Mouse (Mus musculus): Measurements from ENCODE around the gene Bcat2.
A peak's percentile ranks its signal among the peaks of the same experiment; 100 is the strongest.

Bcat2 gene

DNA sequence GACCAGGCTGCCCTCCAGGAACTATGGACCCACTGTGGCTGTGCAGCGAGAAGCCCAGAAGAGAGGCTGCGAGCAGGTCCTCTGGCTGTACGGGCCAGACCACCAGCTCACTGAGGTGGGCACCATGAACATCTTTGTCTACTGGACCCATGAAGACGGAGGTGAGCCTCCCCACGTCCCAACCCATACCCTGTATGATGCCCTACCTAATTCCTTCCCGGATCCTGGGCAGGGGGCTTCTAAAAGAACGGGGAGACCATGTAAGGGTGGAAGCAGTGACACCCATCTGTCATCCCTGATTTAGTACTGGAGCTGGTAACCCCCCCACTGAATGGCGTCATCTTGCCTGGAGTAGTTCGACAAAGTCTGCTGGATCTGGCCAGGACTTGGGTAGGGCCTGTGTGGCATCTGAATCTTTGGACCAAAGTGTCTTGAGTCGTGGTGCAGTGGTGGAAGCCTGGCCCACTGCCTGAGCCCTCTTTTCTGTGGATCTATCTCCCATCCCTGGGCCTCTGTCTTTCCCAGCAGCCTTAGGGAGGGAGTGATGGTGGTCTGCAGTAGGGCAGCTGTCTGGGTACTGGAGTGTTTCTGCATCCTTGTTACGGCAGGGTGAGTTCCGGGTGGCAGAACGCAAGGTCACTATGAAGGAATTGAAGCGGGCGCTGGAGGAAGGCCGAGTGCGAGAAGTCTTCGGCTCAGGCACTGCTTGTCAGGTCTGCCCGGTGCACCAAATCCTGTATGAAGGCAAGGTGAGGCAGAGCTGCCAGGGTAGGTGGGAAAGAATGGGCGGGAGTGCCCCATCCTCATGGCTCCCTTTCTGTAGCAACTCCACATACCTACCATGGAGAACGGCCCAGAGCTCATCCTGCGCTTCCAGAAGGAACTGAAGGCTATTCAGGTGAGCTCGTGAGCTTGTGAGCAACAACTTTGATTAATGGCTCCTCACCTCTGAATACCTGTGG is 18.0 kb downstream of the Bcat2 start:
- no peak for DNase-seq (ENCODE audit: low spot score)

DNA sequence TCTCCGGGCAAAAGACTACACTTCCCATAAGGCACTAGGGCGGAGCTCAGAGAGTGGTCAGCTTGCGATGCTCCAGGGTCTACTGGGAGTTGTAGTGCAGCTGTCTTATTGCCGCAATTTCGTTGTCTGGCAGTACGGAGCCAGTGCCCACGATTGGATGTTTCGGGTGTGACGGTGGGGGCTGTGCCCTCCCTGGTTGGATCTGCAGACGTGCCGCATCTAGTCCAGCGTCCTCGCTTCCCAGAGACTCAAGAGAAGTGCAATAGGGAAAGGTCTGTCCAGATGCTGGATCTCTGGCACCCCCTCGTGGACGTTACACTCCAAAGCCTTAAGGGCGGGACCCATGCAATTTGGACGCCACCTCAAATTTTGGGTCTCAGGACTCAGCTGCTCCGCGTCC is 19.2 kb downstream of the Bcat2 start:
- DNase-seq (ENCODE audit: low spot score), result peak; percentile 93

DNA sequence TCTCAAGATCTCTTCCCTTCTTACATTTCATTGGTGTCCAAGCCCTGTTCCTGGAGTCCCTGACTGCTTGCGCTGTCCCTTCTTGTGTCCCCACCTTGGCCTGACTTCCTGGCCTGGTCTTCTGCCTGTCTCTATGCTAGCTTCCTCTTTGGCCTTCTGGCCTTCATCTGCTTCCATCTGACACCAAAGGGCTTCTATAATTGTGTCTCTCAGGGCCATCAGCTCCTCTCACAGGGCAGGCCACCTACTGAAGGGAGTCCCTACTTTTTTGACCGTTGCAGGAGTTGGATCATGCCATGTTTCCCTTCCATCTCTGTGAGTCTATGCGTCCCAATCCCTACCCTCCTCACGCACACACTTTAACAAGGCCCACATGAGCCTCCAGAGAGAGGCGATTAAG is 19.9 kb downstream of the Bcat2 start:
- DNase-seq (ENCODE audit: low spot score), result no peak

DNA sequence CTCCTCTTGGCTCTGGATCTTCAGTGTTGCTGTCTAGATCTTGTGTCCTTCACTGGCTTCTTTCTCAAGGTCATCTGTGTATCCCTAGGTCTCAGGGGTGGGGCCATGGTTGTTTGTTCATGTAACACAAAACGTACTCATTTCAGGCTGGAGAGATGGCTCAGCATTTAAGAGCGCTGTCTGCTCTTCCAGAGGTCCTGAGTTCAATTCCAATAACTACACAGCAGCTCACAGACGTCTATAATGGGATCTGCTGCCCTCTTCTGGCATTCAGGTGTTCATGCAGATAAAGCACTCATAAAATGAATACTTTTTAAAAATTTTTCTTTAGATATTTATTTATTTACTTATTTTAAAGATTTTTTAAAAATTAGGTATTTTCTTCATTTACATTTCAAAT is 20.9 kb downstream of the Bcat2 start:
- no peak for DNase-seq (ENCODE audit: low spot score)

DNA sequence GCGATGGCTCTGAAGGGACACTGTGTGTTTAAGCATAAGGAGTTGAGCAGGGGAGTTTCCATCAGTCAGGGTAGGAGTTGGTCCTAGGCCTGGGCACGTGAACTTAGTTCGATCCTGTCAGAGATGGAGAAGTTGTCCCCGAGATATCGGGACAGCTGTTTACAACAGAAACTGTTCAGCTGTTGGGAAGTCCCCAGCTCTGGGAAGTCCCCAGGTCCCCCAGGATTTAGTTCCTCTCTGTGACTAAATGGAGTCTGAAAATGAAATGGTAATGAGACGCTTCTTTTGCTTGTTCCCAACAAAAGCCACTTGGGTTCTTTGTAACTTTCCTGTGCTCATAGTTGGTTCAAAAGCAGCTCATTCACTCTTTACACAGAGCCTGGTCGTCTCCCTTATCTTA is 21.9 kb downstream of the Bcat2 start:
- no peak for DNase-seq (ENCODE audit: low spot score)

DNA sequence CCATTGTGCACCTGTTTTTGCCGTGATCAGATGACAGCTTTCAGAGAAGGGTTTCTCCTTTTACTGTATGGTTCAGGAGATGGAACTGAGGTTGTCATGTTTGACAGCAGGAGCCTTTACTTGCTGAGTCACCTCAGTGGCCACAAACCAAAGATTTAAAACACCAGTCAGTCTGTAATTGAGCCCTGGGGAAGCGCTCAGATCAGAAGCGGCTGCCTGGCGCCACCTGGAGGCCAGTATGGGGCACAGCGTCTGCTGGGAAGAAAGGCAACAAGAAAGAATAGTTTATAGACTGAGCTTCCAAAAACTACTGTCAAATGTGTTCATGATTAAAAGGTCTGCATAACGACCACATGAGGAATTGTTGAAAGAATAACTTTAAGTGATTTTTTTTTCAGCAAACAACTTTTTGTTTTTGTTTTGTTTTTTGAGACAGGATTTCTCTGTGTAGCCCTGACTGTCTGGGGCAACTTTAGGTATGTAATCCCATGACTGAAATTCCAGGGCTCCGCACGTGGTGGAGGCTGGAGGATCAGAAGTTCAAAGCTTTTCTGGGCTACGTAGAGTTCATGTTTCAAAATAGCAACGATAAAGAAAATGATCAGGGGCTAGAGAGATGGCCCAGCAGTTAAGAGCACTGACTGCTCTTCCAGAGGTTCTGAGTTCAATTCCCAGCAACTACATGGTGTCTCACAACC is 23.3 kb downstream of the Bcat2 start:
- peak; percentile 41 for DNase-seq (ENCODE audit: low spot score)

DNA sequence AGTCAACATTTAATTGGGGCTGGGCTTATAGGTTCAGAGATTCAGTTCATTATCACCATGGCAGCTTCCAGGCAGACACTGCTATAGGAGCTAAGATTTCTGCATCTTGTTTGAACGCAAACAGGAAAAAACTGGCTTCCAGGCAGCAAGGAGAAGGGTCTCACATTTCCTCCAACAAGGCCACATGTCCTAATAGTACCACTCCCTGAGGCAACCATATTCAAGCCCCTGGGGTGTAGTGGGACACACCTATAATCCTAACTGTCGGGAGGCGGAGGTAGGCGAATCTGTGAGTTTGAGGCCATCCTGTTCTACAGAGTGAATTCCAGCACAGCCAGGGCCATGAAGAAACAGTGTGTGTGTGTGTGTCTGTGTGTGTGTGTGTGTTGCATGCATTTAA is 25.2 kb downstream of the Bcat2 start:
- no peak for DNase-seq (ENCODE audit: low spot score)

DNA sequence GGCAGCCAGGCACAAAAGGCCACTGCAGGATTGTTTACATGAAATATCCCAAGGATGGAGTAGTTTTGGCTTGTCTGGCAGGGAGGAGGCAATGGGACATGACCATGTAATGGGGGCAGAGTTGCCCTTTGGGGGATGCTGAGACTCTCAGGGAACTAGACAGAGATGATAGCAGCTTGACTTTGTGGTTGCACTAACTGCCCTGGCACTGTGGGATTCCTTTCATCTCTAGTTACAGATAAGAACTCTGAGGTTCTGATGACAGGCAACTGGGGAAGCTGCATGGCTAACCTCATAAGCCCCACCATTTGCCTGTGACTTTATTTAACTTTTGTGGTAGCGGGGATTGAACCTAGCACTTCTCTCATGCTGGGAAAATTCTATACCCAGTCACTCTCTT is 26.2 kb downstream of the Bcat2 start:
- no peak for DNase-seq (ENCODE audit: low spot score)

DNA sequence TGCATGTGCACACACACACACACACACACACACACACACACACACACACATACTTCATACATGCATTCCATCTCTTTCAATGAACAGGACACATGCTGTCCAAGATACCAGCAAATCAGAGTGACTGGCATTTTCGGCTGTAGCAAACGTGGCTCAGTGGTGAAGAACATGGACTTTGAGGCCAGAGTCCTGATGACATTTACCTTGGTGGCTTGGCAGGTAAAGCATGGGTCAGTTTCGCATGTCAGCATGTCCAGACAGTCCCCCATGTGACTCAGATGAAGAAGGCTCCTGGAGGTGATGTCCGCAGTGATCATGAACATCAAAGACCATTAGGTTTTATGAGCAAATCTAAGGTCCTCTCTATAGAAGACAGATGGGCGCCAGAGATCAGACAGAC is 27.1 kb downstream of the Bcat2 start:
- DNase-seq (ENCODE audit: low spot score), result no peak

DNA sequence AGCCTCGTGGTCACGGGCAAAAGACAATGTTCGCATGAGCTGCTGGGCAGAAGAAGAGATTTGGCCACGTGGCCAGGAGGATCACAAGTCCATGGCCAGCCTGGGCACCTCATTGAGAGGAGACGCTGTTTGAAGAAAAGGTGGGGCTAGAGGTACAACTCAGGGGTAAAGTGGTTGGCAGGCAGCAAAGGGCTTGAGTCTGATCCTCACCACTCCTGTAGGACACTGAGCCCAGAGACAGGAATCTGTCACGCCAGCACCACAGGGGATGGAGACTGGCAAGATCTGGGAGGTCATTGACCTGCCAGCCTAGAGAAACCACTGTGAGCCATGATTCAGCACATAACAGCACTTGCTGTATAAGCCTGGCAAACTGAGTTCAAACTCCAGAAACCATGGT is 27.6 kb downstream of the Bcat2 start:
- DNase-seq (ENCODE audit: low spot score), result no peak

DNA sequence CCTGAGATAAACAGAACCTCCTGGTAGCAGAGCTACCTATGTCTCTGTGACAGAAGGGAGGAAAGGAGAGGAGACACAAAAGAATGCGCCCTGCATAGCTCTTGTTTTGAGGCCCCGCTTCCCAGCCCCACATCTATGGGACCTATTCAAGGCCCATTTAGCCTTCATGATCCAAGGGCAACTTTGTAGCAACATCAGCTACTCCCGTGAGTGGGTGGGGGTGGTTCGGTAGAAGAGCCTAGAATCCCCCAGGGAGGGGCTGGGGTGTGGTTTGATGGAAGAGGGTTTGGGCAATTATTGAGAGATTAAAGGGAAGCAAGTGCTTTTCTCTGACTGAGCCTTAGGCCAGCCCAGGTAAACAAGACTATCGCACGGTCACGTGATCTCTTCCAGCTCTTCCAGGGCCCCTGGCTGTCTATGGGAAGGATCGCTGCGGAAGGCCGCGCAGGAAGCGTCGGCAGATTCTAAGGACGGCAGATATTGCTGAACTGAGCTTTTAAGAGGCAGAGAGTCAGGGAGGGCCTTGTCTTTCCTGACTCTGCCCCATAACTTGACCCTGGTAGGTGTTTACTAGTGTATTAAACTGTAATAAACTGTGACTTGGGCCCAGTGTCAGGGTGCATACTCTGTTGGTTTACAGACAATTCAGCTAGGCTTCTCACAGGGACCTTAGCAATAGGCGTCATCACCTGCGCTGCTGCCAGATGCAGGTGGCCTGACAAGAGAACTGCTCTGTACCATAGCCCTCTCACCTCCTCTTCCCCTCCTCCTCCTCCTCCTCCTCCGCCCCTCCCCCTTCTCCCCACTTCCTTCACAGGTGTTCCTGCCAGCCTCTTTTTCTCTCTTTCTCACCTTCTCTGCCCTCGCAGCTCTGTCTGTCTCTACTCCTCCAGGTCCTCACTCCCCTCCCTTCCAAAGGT is 29.3 kb downstream of the Bcat2 start:
- no peak for DNase-seq (ENCODE audit: low spot score)

DNA sequence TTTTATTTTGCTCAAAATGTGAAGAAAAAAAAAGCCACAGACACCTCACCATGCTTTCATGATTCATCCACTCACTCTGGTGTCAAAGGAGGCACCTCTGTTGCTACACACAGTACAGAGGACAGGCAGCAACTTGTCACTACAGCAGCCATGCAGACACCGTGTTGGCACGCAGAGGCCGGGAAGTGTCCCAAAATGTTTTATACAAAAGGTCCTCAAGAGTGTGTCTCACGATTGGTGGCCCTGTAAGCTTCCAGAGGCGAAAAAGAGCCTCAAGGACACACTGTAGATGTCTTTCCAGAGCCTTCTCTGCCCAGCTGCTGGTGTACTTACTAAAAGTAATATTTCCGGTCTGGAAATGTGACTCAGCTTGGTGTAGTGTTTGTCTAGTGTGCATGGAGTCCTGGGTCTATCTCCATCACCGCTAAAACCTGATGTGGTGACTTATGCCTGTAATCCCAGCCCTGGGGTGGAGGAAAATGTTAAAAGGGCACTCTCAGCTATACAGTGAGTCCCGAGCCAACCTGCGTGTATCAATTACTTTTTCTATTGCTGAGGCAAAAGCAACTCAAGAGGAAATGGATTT is 35.8 kb downstream of the Bcat2 start:
- DNase-seq (ENCODE audit: low spot score), result no peak

DNA sequence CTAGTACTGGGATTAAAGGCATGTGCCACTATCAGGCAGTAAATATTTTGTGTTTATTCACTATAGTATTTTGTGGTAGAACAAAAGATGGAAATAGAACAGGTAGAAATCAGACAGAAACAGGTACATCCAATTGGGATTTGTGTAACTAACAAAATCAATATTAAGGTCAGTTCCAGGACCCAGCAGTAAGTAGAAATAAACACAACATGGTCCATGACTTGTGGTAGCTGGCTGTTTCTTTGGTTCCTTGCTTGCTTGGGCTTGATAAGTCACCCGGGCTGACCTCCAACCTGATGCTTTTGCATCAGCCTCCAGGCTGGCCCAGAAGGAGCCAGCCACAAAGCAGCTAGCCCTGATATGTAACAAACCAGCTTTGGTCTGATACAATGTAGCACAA is 39.6 kb downstream of the Bcat2 start:
- no peak for DNase-seq (ENCODE audit: low spot score)

DNA sequence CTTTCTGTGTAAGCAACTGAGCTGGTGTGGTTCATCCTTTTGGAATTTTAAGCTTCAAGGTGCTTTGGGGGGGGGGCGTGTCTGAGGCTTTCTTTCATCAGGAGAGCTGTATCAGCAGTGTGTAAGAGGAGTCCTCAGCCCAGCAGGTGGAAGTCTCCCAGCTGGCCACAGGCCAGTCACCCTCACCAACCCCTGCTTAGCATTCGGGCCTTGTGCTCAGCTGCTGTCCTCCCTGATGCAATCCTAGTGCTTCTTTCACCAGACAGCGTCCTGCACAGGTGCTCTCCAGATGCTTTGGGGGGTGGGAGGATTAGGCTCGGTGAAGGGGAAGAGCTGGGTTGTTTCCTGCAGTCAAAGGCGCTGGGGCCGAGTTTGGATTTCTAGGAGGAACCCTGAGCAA is 46.3 kb downstream of the Bcat2 start:
- DNase-seq (ENCODE audit: low spot score), result no peak

DNA sequence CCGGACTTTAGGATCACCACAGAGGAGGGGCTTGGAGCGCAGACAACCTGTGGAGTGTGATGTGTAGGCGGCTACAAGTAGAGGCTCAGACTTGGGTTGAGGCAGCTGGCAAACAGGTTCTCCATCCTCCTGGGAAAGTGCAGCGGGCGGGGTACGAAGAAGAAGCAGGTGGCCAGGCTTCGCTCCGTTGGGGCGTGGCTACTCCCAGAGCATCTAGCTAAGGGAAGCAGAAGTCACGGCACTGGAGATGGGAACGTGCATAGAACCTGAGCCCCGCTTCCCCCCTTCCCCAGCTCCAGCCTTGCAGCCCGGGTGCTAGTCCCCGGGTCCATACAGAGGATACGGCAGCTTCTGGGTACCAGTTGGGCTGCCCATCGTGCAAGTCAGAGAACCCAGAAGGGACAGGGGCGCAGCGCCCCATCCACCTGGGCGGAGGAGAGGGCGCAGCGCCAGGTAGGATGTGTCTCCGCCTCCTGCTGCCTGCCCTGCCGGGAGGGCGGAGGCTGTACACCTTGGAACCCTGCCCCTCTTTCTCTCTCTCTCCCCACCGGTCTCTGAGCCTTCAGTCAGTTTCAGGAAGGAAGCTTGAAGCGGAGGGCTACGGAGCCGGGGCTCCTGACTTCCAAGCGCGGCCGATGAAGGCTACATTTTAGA is 47.2 kb downstream of the Bcat2 start, which contains the start of gene Fut1:
Gene Fut1, plus strand, starts transcription at position 248 of the 654 bp plus-strand sequence.
- no peak for DNase-seq (ENCODE audit: low spot score)

DNA sequence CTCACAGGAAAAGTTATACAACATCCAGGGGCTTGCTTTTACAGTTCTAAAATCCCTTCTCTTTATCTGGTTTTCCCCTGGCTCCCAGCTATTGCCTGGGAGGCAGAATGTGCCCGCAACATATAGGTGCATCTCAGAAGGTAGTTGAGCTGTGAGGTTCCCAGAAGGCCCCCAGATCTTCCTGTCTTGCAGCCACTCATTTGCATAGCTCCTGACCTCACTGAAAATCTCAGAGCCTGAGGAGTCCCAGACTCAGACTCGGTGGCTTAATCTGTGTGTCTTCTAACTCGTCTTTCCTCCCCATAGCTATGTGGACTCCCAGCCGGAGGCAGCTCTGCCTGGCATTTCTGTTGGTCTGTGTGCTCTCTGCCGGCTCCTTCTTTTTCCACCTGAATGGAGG is 48.4 kb downstream of the Bcat2 start:
- DNase-seq (ENCODE audit: low spot score), result no peak

DNA sequence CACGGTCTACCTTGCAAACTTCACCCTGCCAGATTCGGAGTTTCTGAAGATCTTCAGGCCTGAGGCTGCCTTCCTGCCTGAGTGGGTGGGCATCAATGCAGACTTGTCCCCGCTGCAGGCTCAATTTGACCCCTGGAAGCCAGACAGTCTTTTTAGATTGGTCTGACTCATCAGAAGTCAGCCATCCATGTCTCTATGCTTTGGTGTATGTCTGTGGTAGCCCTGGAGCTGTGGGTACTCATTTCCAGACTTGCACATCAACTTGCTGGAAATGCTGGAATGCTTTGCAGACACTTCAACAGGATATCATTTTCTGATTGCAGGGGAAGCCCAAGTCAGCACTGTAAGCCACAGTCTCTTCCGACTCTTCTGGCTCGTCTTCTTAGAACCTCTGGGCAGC is 49.6 kb downstream of the Bcat2 start:
- no peak for DNase-seq (ENCODE audit: low spot score)

DNA sequence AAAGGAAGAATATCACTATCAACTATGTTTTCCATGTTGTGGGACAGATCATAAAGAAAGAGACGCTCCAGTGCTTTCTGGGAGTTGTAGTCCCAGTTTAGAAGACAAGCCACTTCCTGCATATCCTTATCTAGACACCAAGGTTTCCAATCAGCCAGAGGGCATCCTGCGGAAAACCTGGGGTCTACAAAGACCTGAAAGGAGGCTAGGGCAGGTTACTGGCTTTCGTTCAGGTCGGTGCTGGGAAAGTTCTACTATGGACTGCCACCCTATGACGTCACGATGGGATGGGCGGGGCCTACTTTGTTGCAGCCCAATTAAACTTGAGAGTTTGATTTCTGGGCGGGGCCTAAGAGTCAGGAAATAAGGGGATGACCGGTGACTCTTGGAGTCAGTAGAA is 51.5 kb downstream of the Bcat2 start, which contains the start of gene Izumo1:
Gene Izumo1, plus strand, starts transcription at position 369 of the 400 bp plus-strand sequence.
- no peak for DNase-seq (ENCODE audit: low spot score)

DNA sequence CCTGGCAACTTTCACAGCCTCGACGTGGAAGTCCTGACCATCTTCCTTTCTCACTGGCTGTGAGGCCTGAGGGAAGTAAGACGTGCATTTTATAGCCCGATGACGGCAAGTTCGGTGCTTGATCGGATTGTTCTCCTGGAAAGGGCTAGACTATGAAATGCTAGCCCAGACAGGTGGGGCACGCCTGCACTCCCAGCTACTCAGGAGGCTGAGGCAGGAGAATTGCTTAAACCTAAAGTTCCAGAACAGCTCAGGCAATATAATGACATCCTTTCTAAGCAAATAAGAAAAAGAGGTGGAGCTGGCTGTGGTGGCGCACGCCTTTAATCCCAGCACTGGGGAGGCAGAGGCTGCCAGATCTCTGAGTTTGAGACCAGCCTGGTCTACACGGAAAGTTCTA is 53.6 kb downstream of the Bcat2 start:
- no peak for DNase-seq (ENCODE audit: low spot score)

DNA sequence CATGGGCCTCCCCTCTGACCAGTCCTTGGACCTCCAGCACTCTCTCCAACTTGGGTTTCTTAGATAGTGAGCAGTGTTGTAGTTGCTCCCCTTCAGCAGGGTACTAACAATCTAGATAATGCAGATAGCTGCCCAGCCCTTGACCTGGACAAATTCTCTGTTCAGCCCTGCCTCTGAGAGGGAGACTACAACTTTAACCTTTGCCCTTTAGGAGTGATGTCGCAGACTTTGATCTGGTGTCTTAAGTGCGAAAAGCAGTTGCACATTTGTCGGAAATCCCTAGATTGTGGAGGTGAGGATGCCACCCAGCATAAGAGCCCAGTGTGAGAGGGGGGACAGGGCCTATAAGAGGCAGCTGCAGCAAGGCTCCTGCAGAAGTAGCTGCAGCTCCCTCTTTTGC is 54.8 kb downstream of the Bcat2 start:
- DNase-seq (ENCODE audit: low spot score), result no peak

DNA sequence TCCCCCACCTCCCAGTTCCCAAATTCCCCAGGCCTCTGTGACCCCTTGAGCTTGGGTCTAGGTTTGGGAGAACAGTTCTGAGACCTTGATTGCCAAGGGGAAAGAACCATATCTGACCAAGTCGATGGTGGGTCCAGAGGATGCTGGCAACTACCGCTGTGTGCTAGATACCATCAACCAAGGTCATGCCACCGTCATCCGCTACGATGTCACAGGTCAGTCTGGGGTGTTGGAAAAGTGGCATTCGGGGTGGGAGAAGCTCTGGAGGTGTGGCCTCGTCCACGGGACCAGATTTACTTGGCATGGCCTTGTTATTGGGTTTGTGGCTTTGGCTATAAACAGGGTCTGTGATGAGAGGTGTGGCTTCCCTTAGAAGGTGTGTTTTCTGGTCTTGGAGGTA is 55.5 kb downstream of the Bcat2 start:
- no peak for DNase-seq (ENCODE audit: low spot score)
